13 mouse cellular contexts compared by ENCODE assay signal in the genomic region with DNA sequence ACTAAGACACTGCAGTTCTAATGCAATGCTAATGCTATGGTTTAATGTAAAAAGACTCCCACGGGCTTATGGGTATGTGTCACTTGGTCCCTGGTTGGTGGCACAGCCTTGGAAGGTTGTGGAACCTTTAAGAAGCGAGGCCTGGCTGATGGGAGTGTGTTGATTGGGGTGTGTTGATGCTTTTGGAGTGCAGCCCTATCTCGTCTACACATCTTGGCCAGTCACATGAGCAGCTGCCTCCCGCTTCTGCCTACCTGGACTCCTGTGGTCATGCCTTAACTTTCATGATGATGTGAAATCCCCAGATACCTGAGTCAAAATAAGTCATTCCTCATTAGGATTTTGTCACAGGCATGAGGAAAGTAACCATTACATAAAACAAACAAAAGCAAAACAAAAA.
"Had no signal": no experiment of that assay in that cellular context is flagged by ENCODE, and none has a peak within 500 bp of the region (broad histone marks: within the 10 kb centered on the region; RNA-seq: fewer than 3 reads in every experiment).

No protein-coding gene starts in this region.

- H3K27me3 ChIP-seq: limb, embryonic 12.5 days; midbrain, embryonic 13.5 days; neural tube, embryonic 15.5 days had no signal

- DNase-seq: kidney, adult 11 months; kidney, adult 9 months; kidney, postnatal 36 days; layer of hippocampus, adult 9-11 months; layer of hippocampus, postnatal 36 days; right cerebral cortex, adult 18-20 months; right cerebral cortex, postnatal 25 days; thymus, postnatal 25 days had no signal

- H3K9me3 ChIP-seq: limb, embryonic 12.5 days; midbrain, embryonic 13.5 days; neural tube, embryonic 15.5 days had no signal

- H3K9ac ChIP-seq: limb, embryonic 12.5 days; midbrain, embryonic 13.5 days; neural tube, embryonic 15.5 days had no signal

- H3K4me3 ChIP-seq: limb, embryonic 12.5 days; midbrain, embryonic 13.5 days; neural tube, embryonic 15.5 days had no signal

- H3K27ac ChIP-seq: kidney, postnatal 0 days; limb, embryonic 12.5 days; midbrain, embryonic 13.5 days; neural tube, embryonic 15.5 days; stomach, postnatal 0 days had no signal

- H3K4me2 ChIP-seq: limb, embryonic 12.5 days; midbrain, embryonic 13.5 days; neural tube, embryonic 15.5 days had no signal
